Mouse (Mus musculus) heart, adult 2 months (tissue): ENCODE results near the gene Ahcyl1.

Experiments
- CTCF ChIP-seq: fragments of 200-600 bp; IDR thresholded peaks from 2 replicates; pipeline ENCODE4 v1.8.1; 2022; ENCODE audit warnings: antibody characterized with exemption, mild to moderate bottlenecking, moderate library complexity
- EP300 ChIP-seq: fragments of 200-500 bp; IDR thresholded peaks from 2 replicates; pipeline ENCODE4 v1.6.1; 2011; ENCODE audit warnings: low read depth, low read length, control low read depth; ENCODE audit not compliant: insufficient read depth
- POLR2A ChIP-seq: fragments of 200-500 bp; IDR thresholded peaks from 2 replicates; pipeline ENCODE4 v1.6.1; 2011; ENCODE audit warnings: mild to moderate bottlenecking, low read depth, low read length, control low read depth; ENCODE audit not compliant: insufficient read depth

DNA sequence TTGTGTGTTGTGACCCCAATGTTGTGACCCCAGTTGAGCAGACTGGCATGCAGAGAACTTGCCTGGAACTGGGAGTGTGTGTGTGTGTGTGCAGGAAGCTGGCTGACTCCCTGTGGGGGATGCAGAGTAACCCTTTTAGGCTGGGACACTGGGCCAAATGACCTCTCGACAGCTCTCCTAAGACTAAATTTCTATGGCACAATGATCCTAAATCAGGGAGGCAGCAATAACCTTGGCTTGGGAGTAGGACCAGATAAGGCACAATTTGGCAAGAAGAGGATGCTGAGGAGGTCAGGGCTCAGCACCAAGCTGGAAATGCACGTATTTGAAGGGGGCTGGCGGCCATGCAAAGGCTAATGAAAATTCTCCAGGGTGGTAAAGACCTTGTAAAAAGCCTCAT is 49.7 kb upstream of the Ahcyl1 start:
- no peak for TF ChIP-seq CTCF
- no peak for TF ChIP-seq EP300
- no peak for TF ChIP-seq POLR2A
